Mouse (Mus musculus): ENCODE results near the gene 9130213A22Rik. TPM values are rescaled to one million over a fixed set of nuclear protein-coding genes. Genes with fewer than 3 reads are reported as not detected.

9130213A22Rik gene
- total RNA-seq, 2 experiments from 2014 or later = not detected

GRCm38 (mm10) chr11:69125041-69125851 lies 2.9 kb upstream of the 9130213A22Rik start:
- intact Hi-C loops (cut with DNase I) = loop anchor here (5.0 to 10.0 kb wide), 2 partner anchors 122 to 220 kb away; partner anchors contain the start of gene Rpl26

DNA sequence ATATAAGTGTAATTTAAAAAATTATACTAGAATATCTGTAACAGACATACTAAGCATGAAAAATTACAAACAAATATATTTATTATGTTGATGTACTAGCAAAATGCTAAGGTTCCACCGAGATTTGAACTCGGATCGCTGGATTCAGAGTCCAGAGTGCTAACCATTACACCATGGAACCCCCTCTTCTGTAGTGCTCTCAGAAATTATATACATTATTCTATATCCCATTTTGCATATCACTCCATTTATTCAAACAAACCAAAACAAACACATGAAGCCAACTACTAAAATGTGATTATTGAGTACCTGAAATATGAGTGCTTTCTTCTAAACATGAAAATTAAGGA lies 2.1 kb upstream of the 9130213A22Rik start:
- intact Hi-C loops (cut with DNase I) = loop anchor here (1.0 to 10.0 kb wide), 2 partner anchors 83 to 220 kb away; partner anchors contain the start of gene Rpl26
- DNase-seq = no peak

More at GRCm38 (mm10) chr11:69125041-69125851, 2.9 kb upstream of the 9130213A22Rik start:
- peak; percentile 65 to 74 for DNase-seq

DNA sequence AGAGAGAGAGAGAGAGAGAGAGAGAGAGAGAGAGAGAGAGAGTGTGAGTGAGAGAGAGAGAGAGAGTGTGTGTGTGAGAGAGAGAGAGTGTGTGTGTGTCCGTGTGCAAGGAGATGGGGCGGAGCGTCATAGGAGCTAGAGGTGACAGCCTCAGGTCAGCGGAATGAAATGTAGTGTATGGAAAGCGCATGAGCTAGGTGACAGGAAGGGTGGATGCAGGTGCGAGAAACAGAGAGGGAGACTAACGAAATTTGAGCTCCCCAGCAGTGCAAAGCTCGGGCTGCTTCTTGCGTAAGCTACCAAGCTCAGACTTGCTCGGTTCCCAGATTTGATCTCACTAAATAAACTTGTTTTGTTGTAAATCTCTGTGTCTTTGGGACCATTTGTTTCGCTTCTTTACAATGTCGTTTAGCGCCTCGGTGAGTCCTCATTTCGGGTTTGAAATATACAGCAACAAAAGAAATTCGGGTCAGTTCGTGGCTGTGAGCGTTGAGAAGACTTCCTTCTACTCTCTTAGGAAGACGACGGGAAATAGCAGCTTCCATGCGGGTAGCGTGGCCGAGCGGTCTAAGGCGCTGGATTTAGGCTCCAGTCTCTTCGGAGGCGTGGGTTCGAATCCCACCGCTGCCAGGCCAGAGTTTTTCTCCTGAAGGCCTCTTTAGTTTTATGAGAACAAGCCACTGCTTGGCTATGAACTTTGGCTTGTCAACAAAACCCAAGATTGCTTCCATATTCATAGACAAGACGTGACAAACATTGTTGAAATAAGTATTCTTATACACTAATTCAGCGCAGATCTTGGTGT lies 1.5 kb upstream of the 9130213A22Rik start:
- intact Hi-C loops (cut with DNase I) = loop anchor here (1.0 to 10.0 kb wide), 4 partner anchors 61 to 559 kb away; partner anchors contain the start of genes Rpl26 and Senp3
- peak; percentile 87 to 89 for DNase-seq

- DNase-seq = peak; percentile 81 to 88
- intact Hi-C loops (cut with DNase I) = loop anchor here (1.0 to 10.0 kb wide), 3 partner anchors 60 to 560 kb away; partner anchors contain the start of genes Rpl26 and Senp3
These were observed 785 bp upstream of the 9130213A22Rik start for GRCm38 (mm10) chr11:69123056-69123692.

GRCm38 (mm10) chr11:69121741-69122335 lies 551 bp downstream of the 9130213A22Rik start:
- intact Hi-C loops (cut with DNase I) = loop anchor here (1.0 to 10.0 kb wide), 3 partner anchors 56 to 561 kb away; partner anchors contain the start of genes Rpl26 and Senp3
- DNase-seq = no peak

- intact Hi-C loops (cut with DNase I) = loop anchor here (10.0 kb wide), 1 partner anchor 216 kb away; the partner anchor contains the start of gene Rpl26
- no peak for DNase-seq
These were observed 1.2 kb downstream of the 9130213A22Rik start for GRCm38 (mm10) chr11:69121001-69121740.

DNA sequence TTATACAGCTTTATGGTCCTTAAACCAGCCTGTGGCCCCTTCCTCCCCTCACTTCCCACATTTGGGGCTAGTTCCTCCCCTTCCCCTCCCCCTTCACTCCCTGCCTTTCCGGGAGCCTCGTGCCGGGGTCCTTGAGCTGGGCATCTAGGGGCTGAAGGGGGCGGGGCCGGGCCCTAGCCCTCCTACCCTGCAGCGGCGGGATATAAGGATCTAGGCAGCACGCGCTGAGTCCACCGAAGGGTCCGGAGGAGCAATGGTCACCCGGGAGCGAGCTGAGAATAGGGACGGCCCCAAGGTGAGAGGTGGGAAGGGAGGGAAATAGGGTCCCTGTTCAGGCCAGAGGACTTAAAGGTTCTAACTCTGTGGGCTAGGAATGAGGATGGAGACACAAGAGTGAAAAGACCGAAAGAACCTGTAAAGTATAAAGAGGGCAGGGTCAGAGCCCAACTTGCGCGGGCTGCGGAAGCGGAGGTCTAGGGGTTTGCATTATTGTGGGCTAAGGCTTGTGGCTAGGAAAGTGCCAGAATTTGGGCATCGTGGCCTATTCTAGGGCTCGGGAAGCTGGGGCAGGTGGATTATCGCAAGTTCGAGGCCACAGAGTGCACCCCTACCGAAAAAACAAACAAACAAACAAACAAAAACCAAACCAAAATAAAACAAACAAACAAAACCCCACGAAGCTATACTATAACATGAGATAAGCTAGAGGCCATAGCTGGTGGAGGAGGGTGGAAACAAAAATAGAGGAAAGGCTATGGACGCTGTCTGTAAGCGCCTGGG lies 2.0 kb downstream of the 9130213A22Rik start, which contains the start of gene Hes7:
Gene Hes7 (plus strand): TSS at position 184 of the 780 bp plus-strand sequence.
- intact Hi-C loops (cut with DNase I) = loop anchor here (10.0 kb wide), 1 partner anchor 216 kb away; the partner anchor contains the start of gene Rpl26
- DNase-seq = no peak

GRCm38 (mm10) chr11:69119446-69120155 lies 2.8 kb downstream of the 9130213A22Rik start:
- intact Hi-C loops (cut with DNase I) = loop anchor here (10.0 kb wide), 1 partner anchor 215 kb away; the partner anchor contains the start of gene Rpl26
- DNase-seq = no peak

DNA sequence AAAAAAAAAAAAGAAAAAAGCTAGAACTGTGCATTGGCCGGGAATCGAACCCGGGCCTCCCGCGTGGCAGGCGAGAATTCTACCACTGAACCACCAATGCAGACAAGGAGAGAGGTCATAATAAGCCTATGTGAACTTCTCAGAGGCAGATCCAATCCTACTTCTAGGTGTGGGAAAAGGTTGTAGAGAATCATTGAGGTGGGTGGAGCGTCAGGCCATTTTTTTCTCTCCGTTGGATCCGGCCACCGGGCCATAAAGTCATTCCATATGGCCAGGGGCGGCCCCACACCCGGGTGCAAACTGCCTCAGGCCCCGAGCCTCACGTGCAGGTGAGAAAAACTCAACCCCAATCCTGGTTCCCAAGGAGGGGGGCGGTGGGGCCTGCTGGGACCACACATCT lies 3.6 kb downstream of the 9130213A22Rik start:
- intact Hi-C loops (cut with DNase I) = no loop called here

GRCm38 (mm10) chr11:69117737-69118695 lies 4.4 kb downstream of the 9130213A22Rik start:
- intact Hi-C loops (cut with DNase I) = no loop called here
- DNase-seq = peak; percentile 43 to 50

More for the DNA sequence above, 3.6 kb downstream of the 9130213A22Rik start:
- DNase-seq = peak; percentile 55 to 78

GRCm38 (mm10) chr11:69116843-69117242 lies 5.5 kb downstream of the 9130213A22Rik start:
- DNase-seq = no peak
- intact Hi-C loops (cut with DNase I) = no loop called here

- intact Hi-C loops (cut with DNase I) = no loop called here
- no peak for DNase-seq
These were observed 7.8 kb downstream of the 9130213A22Rik start for GRCm38 (mm10) chr11:69114621-69115020.

GRCm38 (mm10) chr11:69114018-69114417 lies 8.4 kb downstream of the 9130213A22Rik start:
- no peak for DNase-seq
- intact Hi-C loops (cut with DNase I) = no loop called here

- intact Hi-C loops (cut with DNase I) = no loop called here
- no peak for DNase-seq
These were observed 10.5 kb downstream of the 9130213A22Rik start for GRCm38 (mm10) chr11:69111865-69112264.

DNA sequence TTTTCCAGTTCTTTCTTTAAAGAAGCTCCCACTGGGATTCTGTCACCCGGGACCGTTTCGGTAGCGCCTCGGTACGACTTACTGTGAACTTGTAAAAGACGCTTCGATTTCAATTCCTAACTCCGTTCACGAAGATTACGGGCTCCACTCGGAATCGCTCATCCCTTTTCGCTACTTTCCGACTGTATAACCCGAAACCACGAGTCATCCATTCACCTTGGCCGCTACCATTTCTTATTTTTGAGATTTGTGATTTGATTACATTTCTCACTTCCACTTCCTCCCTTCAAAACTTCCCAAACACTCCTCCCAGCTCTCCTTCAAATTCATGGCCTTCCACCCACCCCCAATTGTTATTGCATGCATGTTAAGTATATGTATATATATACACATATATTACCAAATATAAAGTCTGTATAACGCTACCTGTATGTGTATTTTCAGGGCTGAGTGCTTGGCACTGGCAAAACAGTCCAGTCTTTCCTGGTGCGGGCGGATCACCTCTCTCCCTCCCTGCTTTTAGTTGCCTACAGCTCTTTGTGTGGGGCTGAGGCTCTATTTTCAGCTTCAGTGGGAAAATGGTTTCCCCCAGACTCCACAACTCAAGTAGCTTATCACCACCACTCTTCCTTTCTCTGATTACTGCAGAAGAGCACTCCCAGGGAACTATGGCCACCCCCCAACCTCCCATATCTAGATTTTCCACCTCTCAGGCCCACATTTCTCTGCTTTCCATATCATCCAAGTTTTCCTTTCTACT lies 11.2 kb downstream of the 9130213A22Rik start:
- intact Hi-C loops (cut with DNase I) = no loop called here
- no peak for DNase-seq

Data from gastrocnemius, postnatal 36 days (tissue).